Mouse (Mus musculus) neural tube, embryonic 13.5 days (tissue): ENCODE measurements around the gene Map4k2. TPM values are rescaled to one million over a fixed set of nuclear protein-coding genes. Genes with fewer than 3 reads are reported as not detected.

Source experiments
- ATAC-seq: fragments of 200-750 bp; cut with Nextera tagmentation; 2 replicates; pipeline ENCODE4 v1.8.0; 2017; ENCODE audit warnings: low read depth, mild to moderate bottlenecking, moderate TSS enrichment, moderate library complexity
- H3K27ac ChIP-seq: fragments of 300-500 bp; sonication (generic); replicated peaks from 2 replicates; pipeline ENCODE4 v1.5.1; 2015; ENCODE audit warnings: moderate library complexity, mild to moderate bottlenecking, inconsistent platforms
- H3K27me3 ChIP-seq: fragments of 300-500 bp; sonication (generic); 2 replicates; pipeline ENCODE4 v1.6.1; 2015; ENCODE audit warnings: mild to moderate bottlenecking, inconsistent platforms
- H3K36me3 ChIP-seq: fragments of 300-500 bp; sonication (generic); 2 replicates; pipeline ENCODE4 v1.6.1; 2015; ENCODE audit warnings: mild to moderate bottlenecking, inconsistent platforms
- H3K4me1 ChIP-seq: fragments of 300-500 bp; sonication (generic); replicated peaks from 2 replicates; pipeline ENCODE4 v1.6.1; 2015; ENCODE audit warnings: inconsistent platforms
- H3K4me2 ChIP-seq: fragments of 300-500 bp; sonication (generic); 2 replicates; pipeline ENCODE4 v1.6.1; 2015; ENCODE audit warnings: inconsistent platforms, mild to moderate bottlenecking, moderate library complexity
- H3K4me3 ChIP-seq: fragments of 300-500 bp; sonication (generic); 2 replicates; pipeline ENCODE4 v1.5.1; 2015; ENCODE audit warnings: mild to moderate bottlenecking, inconsistent platforms
- H3K9ac ChIP-seq: fragments of 300-500 bp; sonication (generic); 2 replicates; pipeline ENCODE4 v1.6.1; 2015; ENCODE audit warnings: moderate library complexity, mild to moderate bottlenecking, inconsistent platforms
- H3K9me3 ChIP-seq: fragments of 300-500 bp; sonication (generic); 2 replicates; pipeline ENCODE4 v1.6.1; 2016; ENCODE audit warnings: inconsistent platforms
- WGBS: fragments of 180-500 bp; shearing (Covaris S2); methylation state at CpG from one replicate; pipeline ENCODE4 v1.1.7; 2015; 5-methylcytosine and 5-hydroxymethylcytosine counted together
- microRNA-seq: library from miRNA; unstranded; fragments of <30 nt; microRNA quantifications from one replicate; pipeline ENCODE4, GENCODE M21; 2016
- polyA plus RNA-seq: library from polyadenylated mRNA; unstranded; fragments of >200 nt; fragmentation: Nextera tagmentation; extraction: Ambion mirVana; gene quantifications from 2 replicates; pipeline ENCODE4 v1.2.1, GENCODE M21; 2015

Gene Map4k2
- polyA plus RNA-seq, 1 experiment from 2014 or later, result 17.0 TPM

DNA sequence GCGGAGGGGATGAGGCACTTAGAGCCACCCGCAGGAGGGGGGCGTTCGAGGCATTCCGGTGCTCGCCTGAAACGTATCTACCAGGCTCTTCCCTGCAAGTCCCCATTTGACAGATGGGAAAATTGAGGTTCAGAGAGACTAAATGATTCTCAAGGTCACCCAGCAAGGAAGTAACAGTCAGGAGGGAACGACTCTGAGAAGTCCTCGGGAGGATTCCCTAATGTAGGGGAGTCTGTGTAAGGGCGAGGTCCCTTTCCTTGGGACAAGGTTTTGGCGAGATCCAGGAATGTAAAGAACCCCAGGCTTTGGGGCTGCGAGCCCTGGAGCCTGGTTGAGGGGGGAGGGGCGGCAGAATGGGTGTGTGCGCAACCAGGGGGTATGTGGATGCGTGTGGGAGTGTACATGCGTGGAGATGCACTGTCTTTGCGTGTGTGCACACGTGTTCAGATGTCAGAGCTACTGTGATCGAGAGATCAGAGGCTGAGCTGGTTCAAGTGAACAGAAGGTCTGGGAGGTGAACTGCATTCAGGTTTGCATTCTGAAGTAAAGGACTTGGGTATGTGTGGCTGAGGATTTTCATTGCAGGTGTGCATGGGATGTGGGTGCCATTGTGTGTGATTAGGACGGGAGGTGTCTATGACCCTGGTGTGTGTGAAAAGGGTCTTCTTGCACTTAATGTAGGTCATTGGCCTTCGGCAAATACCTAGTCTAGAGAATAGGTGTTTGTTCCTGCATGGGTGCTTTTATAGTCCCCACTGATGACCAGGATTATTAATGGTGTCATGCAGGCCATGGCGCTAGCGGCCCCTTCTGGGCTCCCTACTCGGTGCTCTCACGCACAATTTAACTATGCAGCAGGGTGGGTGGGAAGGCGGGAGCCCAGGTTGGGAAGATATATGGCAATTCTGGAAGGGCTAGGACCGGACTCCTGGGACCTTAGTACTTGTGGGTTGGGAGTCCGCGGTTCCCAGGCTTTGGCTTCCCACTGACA is 59.5 kb downstream of the Map4k2 start:
- no peaks in the 10 kb centered on the region for H3K36me3 ChIP-seq
- peak overlapping the region; percentile 98 for H3K4me2 ChIP-seq
- H3K27me3 ChIP-seq, result peaks cover 34% of the 10 kb centered on the region
- peak overlapping the region; percentile 63 for H3K4me3 ChIP-seq
- 2% methylated on average over 29 of the region's 29 CpGs for WGBS
- H3K9ac ChIP-seq, result peak overlapping the region; percentile 83
- no peak for ATAC-seq
- no peaks in the 10 kb centered on the region for H3K9me3 ChIP-seq
- H3K4me1 ChIP-seq, result peaks cover 49% of the 10 kb centered on the region
- peak overlapping the region; percentile 81 for H3K27ac ChIP-seq

- peak overlapping the region; percentile 63 for H3K4me3 ChIP-seq
- H3K9me3 ChIP-seq, result no peaks in the 10 kb centered on the region
- peak overlapping the region; percentile 98 for H3K4me2 ChIP-seq
- H3K27ac ChIP-seq, result no peak overlapping the region
- peaks cover 34% of the 10 kb centered on the region for H3K27me3 ChIP-seq
- peaks cover 49% of the 10 kb centered on the region for H3K4me1 ChIP-seq
- no peak for ATAC-seq
- no peaks in the 10 kb centered on the region for H3K36me3 ChIP-seq
- peak overlapping the region; percentile 54 for H3K9ac ChIP-seq
- under 1% methylated on average over 32 of the region's 32 CpGs for WGBS
These were observed 60.3 kb downstream of the Map4k2 start for GRCm38 (mm10) chr19:6401131-6401815.

GRCm38 (mm10) chr19:6401951-6402350 is 61.0 kb downstream of the Map4k2 start:
- no peaks in the 10 kb centered on the region for H3K36me3 ChIP-seq
- H3K4me3 ChIP-seq, result peak overlapping the region; percentile 63
- WGBS, result 16% methylated on average over 9 of the region's 9 CpGs
- H3K9me3 ChIP-seq, result no peaks in the 10 kb centered on the region
- H3K27ac ChIP-seq, result no peak overlapping the region
- peaks cover 49% of the 10 kb centered on the region for H3K4me1 ChIP-seq
- H3K9ac ChIP-seq, result peak overlapping the region; percentile 54; the same call in 1 of the 2 replicates
- H3K4me2 ChIP-seq, result peak overlapping the region; percentile 98
- peaks cover 34% of the 10 kb centered on the region for H3K27me3 ChIP-seq
- no peak for ATAC-seq

DNA sequence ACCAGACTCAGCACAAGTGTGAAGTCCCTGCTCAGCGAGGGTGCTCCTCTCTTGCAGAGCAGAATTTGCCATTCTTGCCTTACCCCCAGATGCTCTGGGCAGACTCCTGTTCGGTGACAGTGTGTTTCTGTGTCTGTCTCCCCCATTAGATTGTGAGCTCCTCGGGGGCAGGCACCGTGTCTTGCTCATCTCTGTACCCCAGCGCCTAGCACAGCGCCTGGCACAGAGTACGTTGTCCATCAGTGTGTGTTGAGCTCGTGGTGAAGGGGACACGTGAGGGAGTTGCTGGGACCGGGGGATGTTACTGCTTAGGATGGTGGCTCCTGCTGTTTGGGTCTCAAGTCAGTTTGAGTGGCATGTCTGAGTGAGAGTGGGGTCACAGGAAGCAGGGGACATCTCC is 62.9 kb downstream of the Map4k2 start:
- Histone ChIP-seq H3K9ac (no peak overlapping the region), H3K36me3 (no peaks in the 10 kb centered on the region), H3K27me3 (peaks cover 34% of the 10 kb centered on the region), H3K4me3 (no peak overlapping the region), H3K9me3 (no peaks in the 10 kb centered on the region), H3K4me1 (peaks cover 41% of the 10 kb centered on the region), H3K4me2 (no peak overlapping the region), H3K27ac (no peak overlapping the region)
- ATAC-seq, result no peak
- WGBS, result 88% methylated on average over 10 of the region's 10 CpGs

Small RNA genes within 50 kb of the gene (microRNA-seq; reads per million reads assigned to microRNA genes)
- gene Mir6989, result 0.74 reads per million

Other genes with a start within 250 kb of the Map4k2 start
- gene AC131692.1, start 246.7 kb upstream of the Map4k2 start, polyA plus RNA-seq, result not detected in 2 replicates
- 0.23 and 0.32 TPM in 2 replicates for gene Naaladl1, start 235.4 kb upstream of the Map4k2 start, polyA plus RNA-seq
- gene Sac3d1, start 222.5 kb upstream of the Map4k2 start, polyA plus RNA-seq, result 44.7 and 46.9 TPM in 2 replicates
- 51.6 and 56.8 TPM in 2 replicates for gene Snx15, start 212.8 kb upstream of the Map4k2 start, polyA plus RNA-seq
- not detected in 2 replicates for gene Batf2, start 200.2 kb upstream of the Map4k2 start, polyA plus RNA-seq
- gene Arl2, start 199.6 kb upstream of the Map4k2 start, polyA plus RNA-seq, result 111 and 126 TPM in 2 replicates
- gene Majin, start 156.7 kb upstream of the Map4k2 start, polyA plus RNA-seq, result not detected in 2 replicates
- 0.72 TPM in 1 of 2 replicates, not detected in the other for gene Gpha2, start 114.8 kb upstream of the Map4k2 start, polyA plus RNA-seq
- 103 and 111 TPM in 2 replicates for gene Ppp2r5b, start 105.3 kb upstream of the Map4k2 start, polyA plus RNA-seq
- gene Atg2a, start 99.5 kb upstream of the Map4k2 start, polyA plus RNA-seq, result 11.6 and 11.8 TPM in 2 replicates
- 85.5 and 101 TPM in 2 replicates for gene Ehd1, start 64.4 kb upstream of the Map4k2 start, polyA plus RNA-seq
- 0.26 and 0.57 TPM in 2 replicates for gene Cdc42bpg, start 34.7 kb upstream of the Map4k2 start, polyA plus RNA-seq
- gene Men1, start 6.2 kb upstream of the Map4k2 start, polyA plus RNA-seq, result 71.5 and 73.9 TPM in 2 replicates
- 107 and 119 TPM in 2 replicates for gene Sf1, start 22.6 kb downstream of the Map4k2 start, polyA plus RNA-seq
- 5.7 and 6.3 TPM in 2 replicates for gene Pygm, start 43.3 kb downstream of the Map4k2 start, polyA plus RNA-seq
- 44.1 and 49.9 TPM in 2 replicates for gene Rasgrp2, start 58.2 kb downstream of the Map4k2 start, polyA plus RNA-seq
- 24.0 and 28.9 TPM in 2 replicates for gene Nrxn2, start 77.6 kb downstream of the Map4k2 start, polyA plus RNA-seq
- gene Slc22a12, start 201.9 kb downstream of the Map4k2 start, polyA plus RNA-seq, result not detected in 2 replicates